Mouse (Mus musculus) lung, postnatal 0 days (tissue): ENCODE data around the gene Grb14.

Experiments used
- CTCF ChIP-seq: IDR thresholded peaks from 2 replicates; pipeline ENCODE4 v1.5.1; 2016; ENCODE audit warnings: antibody characterized with exemption, mild to moderate bottlenecking
- EP300 ChIP-seq: IDR thresholded peaks from 2 replicates; pipeline ENCODE4 v1.6.1; 2016; ENCODE audit warnings: antibody characterized with exemption, mild to moderate bottlenecking, control low read depth

GRCm38 (mm10) chr2:65048234-65049017 is 23.6 kb upstream of the Grb14 start:
- TF ChIP-seq CTCF: no peak
- TF ChIP-seq EP300: 0 out of 2 replicates have a peak, but pooled peaks have one; percentile 13
